Mouse (Mus musculus) liver, embryonic 14.5 days (tissue): ENCODE results near the gene Acss2.

Source experiments
- CTCF ChIP-seq: IDR thresholded peaks from 2 replicates; pipeline ENCODE4 v1.5.1; 2016; ENCODE audit warnings: antibody characterized with exemption, low read depth, control low read depth
- EP300 ChIP-seq: IDR thresholded peaks from 2 replicates; pipeline ENCODE4 v1.6.1; 2016; ENCODE audit warnings: antibody characterized with exemption, low read depth

- TF ChIP-seq CTCF (no peak), EP300 (no peak)
Observed at GRCm38 (mm10) chr2:155562934-155563333, 45.2 kb downstream of the Acss2 start.
